Mouse (Mus musculus) liver (tissue): ENCODE measurements around the gene AA986860.

ENCODE experiments used
- DNase-seq: peaks from one replicate; pipeline ENCODE4 v3.0.0-alpha.2; 2020; ENCODE audit warnings: mixed read lengths

AA986860 gene

GRCm38 (mm10) chr1:130737411-130737881, 5.7 kb downstream of the AA986860 start:
- peak; percentile 79 for DNase-seq

DNA sequence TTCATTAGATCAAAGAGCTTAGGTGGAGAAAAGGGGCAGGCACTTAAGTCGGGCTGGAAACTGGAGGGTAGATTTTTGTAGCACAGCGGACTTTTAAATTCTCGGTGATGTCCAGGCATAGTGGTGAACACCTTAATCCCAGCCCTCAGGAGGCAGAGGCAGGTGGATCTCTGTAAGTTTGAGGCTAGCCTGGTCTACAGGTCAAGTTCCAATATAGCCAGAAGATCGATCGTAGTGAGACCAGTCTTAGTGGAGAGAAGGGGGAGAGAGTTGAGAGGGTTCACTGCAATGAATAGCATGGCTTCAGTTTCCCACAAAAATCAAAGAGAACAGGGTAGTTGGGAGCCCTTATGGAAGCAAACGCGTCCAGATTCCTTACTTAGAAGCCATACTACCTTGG, 6.1 kb downstream of the AA986860 start:
- no peak for DNase-seq

DNA sequence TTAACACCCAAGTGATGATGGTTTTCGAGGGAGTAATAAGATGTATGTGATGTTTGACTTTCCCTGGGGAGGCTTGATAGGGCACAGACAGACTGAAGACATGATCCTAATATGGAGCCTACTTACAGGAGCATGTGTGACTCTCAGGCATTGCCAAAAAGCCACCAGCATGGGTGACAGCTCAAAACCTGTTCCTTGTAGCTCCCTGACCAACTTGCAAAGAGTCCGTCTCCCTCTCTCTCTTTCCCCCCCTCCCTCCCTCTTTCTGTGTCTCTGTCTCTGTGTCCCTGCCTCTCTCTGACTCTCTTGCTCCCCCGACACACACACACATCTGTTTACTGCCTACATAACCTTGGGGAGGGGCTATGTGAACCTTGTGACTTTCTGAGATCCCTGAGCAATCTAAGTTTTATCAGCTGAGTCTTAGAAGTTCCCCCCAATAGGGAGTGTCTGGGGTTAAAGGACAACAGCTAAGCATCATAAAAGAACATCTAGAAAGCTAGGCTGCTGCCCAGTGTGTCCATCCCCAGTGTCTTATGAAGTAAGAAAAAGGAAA, 6.9 kb downstream of the AA986860 start:
- no peak for DNase-seq

GRCm38 (mm10) chr1:130739636-130740035, 7.9 kb downstream of the AA986860 start:
- DNase-seq = no peak

DNA sequence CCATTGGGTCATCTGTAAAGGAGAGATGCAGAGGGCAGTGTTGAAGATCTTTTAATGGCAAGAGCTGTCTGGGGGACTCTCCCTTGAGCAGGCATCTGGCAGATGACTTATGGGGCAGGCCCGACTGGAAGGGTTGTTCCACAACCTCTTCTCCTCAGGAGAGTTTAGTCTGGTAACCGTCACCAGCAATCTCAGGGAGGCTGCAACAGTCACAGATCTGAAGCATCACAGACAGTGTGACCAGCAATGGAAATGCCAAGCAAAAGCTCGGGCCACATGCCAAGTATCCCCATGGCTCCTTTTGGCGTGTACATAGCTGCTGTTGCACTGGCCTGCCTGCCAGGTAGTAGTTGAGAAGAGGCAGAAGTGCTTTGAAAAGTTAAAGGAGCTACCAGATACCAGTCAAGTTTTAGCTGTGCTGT, 8.5 kb downstream of the AA986860 start:
- peak; percentile 45 for DNase-seq

DNA sequence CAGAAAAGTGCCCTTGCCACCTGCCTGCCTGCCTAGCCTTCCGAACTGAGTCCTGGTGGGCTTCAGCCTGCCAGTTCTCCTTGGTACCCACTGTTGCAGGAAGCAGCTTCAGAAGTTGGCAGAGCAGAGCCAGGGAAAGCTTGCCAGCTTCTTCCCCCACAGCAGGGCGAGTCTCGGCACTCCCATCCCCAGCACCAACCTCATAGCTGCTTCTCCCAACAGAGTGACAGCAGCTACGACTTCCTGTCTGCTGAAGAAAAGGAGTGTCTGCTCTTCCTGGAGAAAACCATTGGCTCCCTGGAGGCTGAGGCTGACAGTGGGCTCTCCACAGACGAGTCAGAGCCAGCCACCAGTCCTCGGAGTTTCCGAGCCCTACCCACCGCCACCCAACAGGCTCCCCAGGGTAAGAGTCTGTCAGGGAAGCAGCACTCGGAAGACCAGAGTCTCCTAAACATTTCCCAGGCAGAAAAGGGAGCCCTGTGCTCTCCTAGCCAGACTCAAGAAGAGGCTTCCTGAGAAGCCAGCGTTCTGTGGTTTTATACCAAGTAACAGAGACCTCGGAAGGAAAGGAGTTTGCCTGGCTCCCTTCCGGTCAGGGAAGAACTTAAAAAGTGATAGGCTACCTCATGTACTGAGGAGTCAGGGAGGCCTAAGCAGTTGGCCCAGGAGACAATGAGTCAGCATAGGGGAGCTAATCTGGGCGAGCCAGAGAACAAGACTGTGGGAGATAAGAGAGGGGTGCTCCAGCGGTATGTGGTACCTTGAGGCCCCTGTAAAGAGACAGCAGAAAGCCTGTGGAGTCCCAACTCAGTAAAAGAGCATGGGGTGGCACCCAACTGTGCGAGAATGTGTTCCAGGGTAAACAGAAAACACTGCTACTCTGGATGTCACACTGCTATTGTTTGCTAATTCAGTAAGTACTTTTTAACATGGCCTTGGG, 9.3 kb downstream of the AA986860 start:
- peak; percentile 91 for DNase-seq

- DNase-seq = no peak
Observed at GRCm38 (mm10) chr1:130742201-130742600, 10.4 kb downstream of the AA986860 start.

DNA sequence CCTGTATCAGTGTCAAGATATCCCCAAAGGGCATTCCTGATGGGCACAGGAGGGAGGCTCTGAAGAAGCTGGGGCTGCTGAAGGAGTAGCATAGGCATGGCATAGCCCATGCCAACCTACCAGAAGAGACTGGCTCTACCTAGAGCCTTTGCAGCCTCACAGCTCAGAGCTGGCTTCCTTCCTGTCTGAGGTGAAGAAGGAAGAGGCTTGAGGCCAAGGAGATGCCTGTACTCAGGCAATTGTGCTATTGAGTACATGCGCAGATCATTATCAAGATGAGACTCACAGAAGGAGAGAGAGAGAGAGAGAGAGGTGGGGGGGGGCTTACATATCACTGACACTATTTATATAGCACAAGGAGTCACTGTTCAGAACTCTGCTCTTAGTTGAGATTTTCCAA, 12.0 kb downstream of the AA986860 start:
- no peak for DNase-seq

GRCm38 (mm10) chr1:130744217-130744616, 12.4 kb downstream of the AA986860 start:
- DNase-seq = peak; percentile 72

- no peak for DNase-seq
Observed at GRCm38 (mm10) chr1:130744961-130745360, 13.2 kb downstream of the AA986860 start.

DNA sequence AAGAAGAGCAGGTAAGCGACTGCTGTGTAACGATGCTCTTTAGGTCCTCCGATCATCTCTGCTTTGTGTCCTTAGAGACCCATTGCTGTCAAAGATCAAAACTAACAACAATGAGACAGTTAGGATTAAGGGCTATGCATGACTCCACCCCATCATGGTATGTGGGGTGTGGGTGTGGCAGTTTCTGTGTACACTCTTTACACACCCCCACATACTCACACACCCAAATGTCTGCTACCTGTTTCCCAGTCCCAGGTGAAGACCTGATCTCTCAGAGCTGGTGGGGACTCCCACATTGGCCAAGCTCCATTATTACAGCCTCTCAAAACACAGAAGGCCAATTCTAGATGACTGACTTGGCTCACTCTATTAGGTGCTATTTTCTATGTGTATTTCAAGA, 13.8 kb downstream of the AA986860 start:
- peak; percentile 65 for DNase-seq

- peak; percentile 62 for DNase-seq
Observed at GRCm38 (mm10) chr1:130746819-130747218, 15.0 kb downstream of the AA986860 start.

DNA sequence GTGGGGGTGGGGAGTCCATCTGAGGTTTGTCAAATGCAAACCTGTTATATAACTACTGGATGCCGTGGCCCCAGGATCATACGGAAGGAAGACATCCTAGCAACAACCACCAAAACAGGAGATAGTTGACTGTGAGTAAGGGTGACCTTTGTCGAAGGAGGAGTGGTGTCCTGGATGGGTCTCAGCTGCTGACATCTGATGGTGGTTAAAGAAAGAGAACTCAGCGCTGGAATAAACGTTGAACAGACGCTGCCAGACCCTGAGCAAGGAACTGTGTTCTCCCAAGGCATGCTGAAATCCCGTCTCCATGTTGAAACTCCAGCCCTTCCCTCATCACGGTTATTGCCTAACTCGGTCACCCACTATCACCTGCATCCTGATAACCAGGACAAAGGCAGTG, 27.9 kb downstream of the AA986860 start:
- DNase-seq = no peak

GRCm38 (mm10) chr1:130761597-130761996, 29.8 kb downstream of the AA986860 start:
- no peak for DNase-seq

GRCm38 (mm10) chr1:130762045-130762760, 30.4 kb downstream of the AA986860 start:
- no peak for DNase-seq

- no peak for DNase-seq
Observed at GRCm38 (mm10) chr1:130764027-130764461, 32.3 kb downstream of the AA986860 start.

DNA sequence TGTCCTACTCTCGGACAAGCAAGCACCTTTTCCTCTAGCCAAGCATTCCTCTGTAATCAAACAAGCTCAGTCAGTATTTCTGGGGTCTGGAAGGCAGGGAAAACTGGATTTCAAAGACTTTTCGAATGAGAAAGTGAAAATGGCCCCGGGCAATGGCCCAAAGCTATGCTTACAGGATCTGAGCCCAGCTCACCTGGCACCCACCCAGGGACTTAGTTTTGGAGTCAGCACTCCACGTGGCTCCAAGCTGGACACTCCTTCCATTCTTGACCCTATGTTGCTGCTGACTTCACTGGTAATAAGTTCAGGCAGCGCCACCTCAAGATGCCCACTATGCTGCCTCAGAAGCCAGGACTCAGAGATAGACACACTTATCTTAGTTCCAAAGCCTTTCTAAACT, 35.3 kb downstream of the AA986860 start:
- DNase-seq = no peak

GRCm38 (mm10) chr1:130769925-130770324, 38.1 kb downstream of the AA986860 start:
- no peak for DNase-seq

GRCm38 (mm10) chr1:130770487-130770886, 38.7 kb downstream of the AA986860 start:
- no peak for DNase-seq

DNA sequence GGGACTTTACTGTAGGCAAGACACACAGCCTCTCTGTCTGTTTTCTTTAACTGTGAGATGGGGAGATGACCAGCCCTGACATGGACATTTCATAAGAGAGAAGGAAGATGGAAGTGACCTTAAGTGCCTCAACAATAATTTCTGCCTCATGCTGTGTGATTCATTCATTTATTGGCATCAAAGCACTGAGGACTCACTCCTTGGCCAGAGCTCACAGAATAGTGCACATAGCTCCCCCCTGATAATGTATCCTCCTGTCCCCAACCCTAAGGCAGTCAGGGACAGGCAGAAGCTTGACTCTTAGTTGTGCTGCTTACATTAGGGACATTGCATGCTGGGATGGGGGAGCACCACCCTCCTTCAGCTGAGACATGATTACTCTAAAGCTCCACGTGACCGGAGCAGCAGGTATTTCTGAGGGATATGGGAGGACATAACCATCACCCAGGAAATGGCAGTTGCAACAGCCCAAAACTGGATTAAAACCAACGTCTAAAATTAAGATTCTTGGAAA, 39.3 kb downstream of the AA986860 start:
- DNase-seq = no peak

GRCm38 (mm10) chr1:130775234-130775633, 43.5 kb downstream of the AA986860 start:
- no peak for DNase-seq

GRCm38 (mm10) chr1:130775691-130776331, 44.0 kb downstream of the AA986860 start:
- no peak for DNase-seq

GRCm38 (mm10) chr1:130776645-130777044, 44.9 kb downstream of the AA986860 start:
- DNase-seq = no peak
